Mouse (Mus musculus) lung, embryonic 16.5 days (tissue): Measurements from ENCODE around the gene Stox2. TPM values are rescaled to one million over a fixed set of nuclear protein-coding genes. Genes with fewer than 3 reads are reported as not detected.

Experiments used
- ATAC-seq: fragments of 200-750 bp; cut with Nextera tagmentation; 2 replicates; pipeline ENCODE4 v1.8.0; 2017; ENCODE audit warnings: low read depth, mild to moderate bottlenecking, moderate library complexity
- H3K27ac ChIP-seq: fragments of 300-500 bp; sonication (generic); 2 replicates; pipeline ENCODE4 v1.5.1; 2014; ENCODE audit warnings: mild to moderate bottlenecking, control low read depth, low read length
- H3K27me3 ChIP-seq: fragments of 300-500 bp; sonication (generic); 2 replicates; pipeline ENCODE4 v1.6.1; 2014; ENCODE audit warnings: low read depth, low read length, mixed read lengths; ENCODE audit not compliant: control insufficient read depth, insufficient read depth
- H3K36me3 ChIP-seq: fragments of 300-500 bp; sonication (generic); 2 replicates; pipeline ENCODE4 v1.6.1; 2014; ENCODE audit warnings: low read length; ENCODE audit not compliant: control insufficient read depth, insufficient read depth
- H3K4me1 ChIP-seq: fragments of 300-500 bp; sonication (generic); replicated peaks from 2 replicates; pipeline ENCODE4 v1.6.1; 2014; ENCODE audit warnings: low read length, mixed read lengths; ENCODE audit not compliant: control insufficient read depth, insufficient read depth
- H3K4me2 ChIP-seq: fragments of 300-500 bp; sonication (generic); 2 replicates; pipeline ENCODE4 v1.6.1; 2014; ENCODE audit warnings: low read depth, low read length, control low read depth
- H3K4me3 ChIP-seq: fragments of 300-500 bp; sonication (generic); 2 replicates; pipeline ENCODE4 v1.5.1; 2014; ENCODE audit warnings: mild to moderate bottlenecking, low read length, control low read depth
- H3K9ac ChIP-seq: fragments of 300-500 bp; sonication (generic); 2 replicates; pipeline ENCODE4 v1.6.1; 2014; ENCODE audit warnings: low read length, control low read depth
- H3K9me3 ChIP-seq: fragments of 300-500 bp; sonication (generic); 2 replicates; pipeline ENCODE4 v1.6.1; 2016; ENCODE audit warnings: low read length; ENCODE audit not compliant: control insufficient read depth
- WGBS: fragments of 180-500 bp; shearing (Covaris S2); extraction: QIAGEN DNeasy Blood & Tissue Kit; methylation state at CpG from one replicate; pipeline ENCODE4 v1.1.7; 2014; 5-methylcytosine and 5-hydroxymethylcytosine counted together
- polyA plus RNA-seq: library from polyadenylated mRNA; unstranded; fragments of >200 nt; fragmentation: Nextera tagmentation; extraction: Ambion mirVana; gene quantifications from 2 replicates; pipeline ENCODE4 v1.2.1, GENCODE M21; 2015

The Stox2 gene
- polyA plus RNA-seq, 1 experiment from 2014 or later = 11.6 TPM

DNA sequence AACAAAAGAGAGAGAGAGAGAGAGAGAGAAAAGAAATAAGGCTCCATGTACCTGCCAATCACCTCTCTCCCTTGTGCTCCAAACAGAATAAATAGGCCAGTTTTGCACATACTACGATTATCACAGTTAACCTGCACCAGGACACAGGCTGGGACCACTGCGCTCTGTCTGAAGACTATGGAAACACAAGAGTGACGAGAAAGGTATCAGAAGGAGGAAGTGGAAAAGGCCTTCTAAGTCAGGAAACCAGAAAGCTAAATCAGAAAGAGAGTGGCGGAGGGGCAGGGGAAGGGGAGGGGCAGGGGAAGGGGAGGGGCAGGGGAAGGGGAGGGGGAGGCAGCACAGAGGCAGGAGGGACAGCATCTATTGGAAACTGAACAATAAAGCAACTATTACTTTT, 195.3 kb downstream of the Stox2 start:
- Histone ChIP-seq H3K36me3 (no peaks in the 10 kb centered on the region), H3K9ac (no peak overlapping the region), H3K4me2 (no peak overlapping the region), H3K4me1 (no peaks in the 10 kb centered on the region), H3K4me3 (no peak overlapping the region), H3K27me3 (no peaks in the 10 kb centered on the region), H3K9me3 (no peaks in the 10 kb centered on the region), H3K27ac (no peak overlapping the region)
- no peak for ATAC-seq
- WGBS = 58% methylated on average over 4 of the region's 4 CpGs

DNA sequence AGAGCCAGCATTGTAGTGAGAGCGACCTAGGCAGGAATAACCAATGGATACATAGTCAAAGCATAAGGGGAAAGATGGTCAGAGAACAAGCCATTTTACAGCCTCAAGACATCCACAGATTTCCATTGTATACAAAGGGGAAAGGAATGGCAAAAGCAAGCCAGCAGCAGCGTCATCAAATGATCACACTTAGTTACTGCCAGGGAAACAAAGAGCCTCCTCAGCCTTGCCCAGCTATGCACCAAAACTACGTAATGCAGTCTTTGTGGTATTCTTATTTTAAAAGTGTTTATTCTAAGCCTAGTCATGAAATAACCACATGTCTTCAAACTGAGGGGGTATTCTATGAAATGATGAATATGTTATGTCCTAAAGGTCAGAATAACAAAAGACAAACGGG, 201.0 kb downstream of the Stox2 start:
- H3K4me2 ChIP-seq = no peak overlapping the region
- H3K27me3 ChIP-seq = no peaks in the 10 kb centered on the region
- H3K4me3 ChIP-seq = no peak overlapping the region
- H3K9ac ChIP-seq = no peak overlapping the region
- peaks cover 27% of the 10 kb centered on the region for H3K4me1 ChIP-seq
- ATAC-seq = peak; percentile 44
- H3K36me3 ChIP-seq = no peaks in the 10 kb centered on the region
- peak overlapping the region; percentile 56 for H3K27ac ChIP-seq
- 51% methylated on average over 4 of the region's 4 CpGs for WGBS
- H3K9me3 ChIP-seq = no peaks in the 10 kb centered on the region

DNA sequence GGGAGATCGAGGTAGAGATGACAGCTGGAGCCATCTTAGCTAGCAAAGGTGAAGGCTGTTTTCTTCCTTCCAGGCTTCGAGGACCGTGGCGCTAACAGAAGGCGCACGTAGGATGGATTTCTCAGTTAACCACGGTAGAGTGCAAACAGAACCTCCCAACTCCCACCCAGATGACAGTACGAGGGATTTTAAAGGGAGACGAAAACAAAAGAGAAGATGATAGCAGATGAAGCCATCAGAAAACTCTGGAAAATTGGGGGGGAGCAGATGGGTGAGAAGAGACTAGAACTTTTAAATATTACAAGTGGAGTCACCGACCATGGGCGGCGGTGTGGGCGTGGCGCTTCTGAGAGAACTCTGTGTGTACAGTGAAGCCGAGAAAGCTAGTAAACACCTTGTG, 202.0 kb downstream of the Stox2 start:
- Histone ChIP-seq H3K9me3 (no peaks in the 10 kb centered on the region), H3K27ac (peak overlapping the region; percentile 56; the same call in 1 of the 2 replicates), H3K9ac (no peak overlapping the region), H3K27me3 (no peaks in the 10 kb centered on the region), H3K4me3 (no peak overlapping the region), H3K4me2 (no peak overlapping the region), H3K36me3 (no peaks in the 10 kb centered on the region), H3K4me1 (peaks cover 31% of the 10 kb centered on the region)
- ATAC-seq = no peak
- WGBS = 86% methylated on average over 15 of the region's 15 CpGs

DNA sequence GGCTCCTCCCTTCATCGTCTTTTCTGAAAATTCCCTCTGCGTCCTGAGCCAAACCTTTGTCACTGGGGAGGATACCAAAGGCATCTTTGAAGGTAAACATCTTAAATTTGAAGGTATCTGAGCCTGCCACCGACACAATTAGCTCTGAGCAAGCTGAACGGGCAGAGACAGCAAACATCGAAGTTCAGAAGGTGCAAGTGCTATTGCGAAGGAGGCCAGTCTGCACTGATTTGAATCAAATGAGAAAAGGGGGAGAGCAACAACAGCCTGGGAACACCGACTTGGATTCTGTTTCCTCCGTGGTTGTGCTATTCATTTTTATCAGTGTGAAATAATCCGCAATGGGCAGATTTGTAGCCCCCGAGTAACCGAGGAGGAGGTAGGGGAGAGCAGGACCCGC, 202.5 kb downstream of the Stox2 start:
- Histone ChIP-seq H3K4me3 (no peak overlapping the region), H3K9me3 (no peaks in the 10 kb centered on the region), H3K27ac (peak overlapping the region; percentile 92), H3K36me3 (no peaks in the 10 kb centered on the region), H3K9ac (no peak overlapping the region), H3K4me1 (peaks cover 31% of the 10 kb centered on the region), H3K27me3 (no peaks in the 10 kb centered on the region), H3K4me2 (peak overlapping the region; percentile 57)
- WGBS = 52% methylated on average over 12 of the region's 12 CpGs
- no peak for ATAC-seq

DNA sequence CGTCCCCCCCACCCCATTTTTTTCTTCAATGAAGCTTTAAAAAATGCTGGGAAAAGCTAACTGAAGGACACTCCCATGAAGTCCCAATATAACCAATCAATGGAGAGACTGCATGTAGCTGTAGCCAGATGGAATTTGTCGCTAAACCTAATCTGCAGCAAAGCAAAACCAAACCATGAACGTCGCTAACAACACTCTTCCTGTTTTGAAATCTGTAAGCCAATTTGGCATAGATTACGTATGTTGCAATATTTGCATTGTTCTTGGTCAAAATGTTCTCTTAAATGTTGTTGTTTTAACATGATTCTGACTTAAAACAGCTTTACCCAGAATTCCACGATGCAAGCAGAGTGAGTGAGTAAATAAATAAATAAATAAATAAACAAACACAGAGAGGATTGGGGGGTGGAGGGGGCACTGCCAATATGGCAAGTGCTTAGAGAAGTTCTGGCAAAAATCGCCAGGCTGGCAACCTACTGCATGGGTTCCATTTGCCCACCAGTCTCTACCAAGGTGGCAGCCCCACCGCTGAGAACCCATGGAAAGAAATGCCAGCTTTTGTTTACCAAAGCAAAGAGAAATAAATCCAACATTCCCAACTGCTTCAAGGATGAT, 203.0 kb downstream of the Stox2 start:
- Histone ChIP-seq H3K9me3 (no peaks in the 10 kb centered on the region), H3K27ac (peak overlapping the region; percentile 92), H3K4me2 (peak overlapping the region; percentile 57), H3K9ac (peak overlapping the region; percentile 45; the same call in 1 of the 2 replicates), H3K4me3 (peak overlapping the region; percentile 38), H3K36me3 (no peaks in the 10 kb centered on the region), H3K4me1 (peaks cover 31% of the 10 kb centered on the region), H3K27me3 (no peaks in the 10 kb centered on the region)
- WGBS = 35% methylated on average over 8 of the region's 8 CpGs
- ATAC-seq = peak; percentile 89

DNA sequence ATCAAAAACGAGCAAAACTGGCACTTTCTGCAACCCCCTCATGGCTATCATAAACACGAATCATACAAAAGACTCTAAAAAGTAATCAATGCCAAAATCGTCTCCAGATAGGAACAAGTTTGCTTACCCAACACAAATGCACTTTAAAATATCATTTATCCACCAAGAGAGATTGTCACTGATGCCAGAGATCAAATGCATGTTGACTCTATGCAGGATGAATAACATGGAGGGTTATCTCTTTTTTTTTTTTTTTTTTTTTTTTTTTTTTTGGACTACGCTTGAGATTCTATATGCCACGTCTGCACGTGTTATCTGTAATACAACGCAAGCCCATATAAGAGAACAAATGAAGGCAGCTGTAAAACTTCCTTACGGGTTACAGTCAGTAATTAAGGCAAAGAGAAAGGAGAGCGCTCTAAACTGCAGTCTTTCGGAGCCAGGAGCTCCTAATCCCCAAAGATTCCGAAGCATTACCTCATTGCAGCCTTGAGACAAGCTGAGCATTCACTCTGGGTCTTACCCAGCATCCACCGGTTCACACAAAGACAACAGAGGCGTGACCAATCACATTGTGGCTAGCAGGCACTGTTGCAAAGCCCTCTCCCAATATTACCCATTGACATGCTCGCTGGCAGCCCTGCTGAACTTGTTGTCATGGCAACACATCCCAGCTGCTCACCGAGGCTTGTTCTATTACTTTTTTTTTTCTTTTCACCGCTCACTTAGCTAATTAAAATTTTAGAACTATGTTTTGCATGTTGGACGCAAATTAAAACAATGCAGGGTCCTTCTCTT, 203.8 kb downstream of the Stox2 start:
- ATAC-seq = peak; percentile 86
- WGBS = 21% methylated on average over 17 of the region's 17 CpGs
- H3K9ac ChIP-seq = peak overlapping the region; percentile 45; the same call in 1 of the 2 replicates

DNA sequence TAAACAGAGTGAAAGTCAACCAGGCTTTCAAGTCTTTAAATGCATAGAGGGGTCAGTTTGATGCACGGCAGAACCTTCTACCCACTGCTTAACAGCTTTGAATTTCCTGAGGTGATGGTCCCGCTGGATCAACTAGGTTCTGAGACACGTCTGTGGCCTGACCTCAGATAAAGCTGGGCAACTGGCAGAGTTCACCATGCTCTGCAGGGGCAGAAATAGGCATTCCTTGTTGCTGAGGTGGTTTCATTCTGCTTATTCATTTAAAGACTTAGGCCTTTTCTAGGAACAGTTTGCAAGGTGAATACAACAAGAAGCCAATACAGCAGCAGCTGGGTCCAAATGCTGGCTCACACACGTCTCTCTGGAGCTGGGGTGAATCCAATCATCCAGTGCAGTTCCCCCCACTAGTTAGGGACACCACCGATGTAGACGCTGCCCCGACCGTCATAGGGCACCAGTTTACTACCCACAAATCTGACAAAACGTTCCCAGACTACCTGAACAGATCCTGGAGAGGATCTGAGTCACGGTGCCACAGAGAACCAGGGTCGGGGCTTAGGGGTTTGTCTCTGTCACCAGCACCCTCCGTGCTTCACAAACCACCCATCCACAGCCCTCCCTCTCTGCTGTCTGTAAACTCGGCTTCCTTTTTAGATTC, 204.6 kb downstream of the Stox2 start:
- H3K9ac ChIP-seq = peak overlapping the region; percentile 12
- 72% methylated on average over 13 of the region's 13 CpGs for WGBS
- H3K4me2 ChIP-seq = peak overlapping the region; percentile 57
- no peaks in the 10 kb centered on the region for H3K36me3 ChIP-seq
- peaks cover 31% of the 10 kb centered on the region for H3K4me1 ChIP-seq
- H3K27ac ChIP-seq = peak overlapping the region; percentile 82; the same call in 1 of the 2 replicates
- no peak for ATAC-seq
- peak overlapping the region; percentile 38; the same call in 1 of the 2 replicates for H3K4me3 ChIP-seq
- no peaks in the 10 kb centered on the region for H3K9me3 ChIP-seq
- no peaks in the 10 kb centered on the region for H3K27me3 ChIP-seq

More for the DNA sequence above, 203.8 kb downstream of the Stox2 start:
- Histone ChIP-seq H3K4me1 (peaks cover 31% of the 10 kb centered on the region), H3K27me3 (no peaks in the 10 kb centered on the region), H3K9me3 (no peaks in the 10 kb centered on the region), H3K4me3 (peak overlapping the region; percentile 38), H3K36me3 (no peaks in the 10 kb centered on the region), H3K27ac (peak overlapping the region; percentile 82), H3K4me2 (peak overlapping the region; percentile 57)

DNA sequence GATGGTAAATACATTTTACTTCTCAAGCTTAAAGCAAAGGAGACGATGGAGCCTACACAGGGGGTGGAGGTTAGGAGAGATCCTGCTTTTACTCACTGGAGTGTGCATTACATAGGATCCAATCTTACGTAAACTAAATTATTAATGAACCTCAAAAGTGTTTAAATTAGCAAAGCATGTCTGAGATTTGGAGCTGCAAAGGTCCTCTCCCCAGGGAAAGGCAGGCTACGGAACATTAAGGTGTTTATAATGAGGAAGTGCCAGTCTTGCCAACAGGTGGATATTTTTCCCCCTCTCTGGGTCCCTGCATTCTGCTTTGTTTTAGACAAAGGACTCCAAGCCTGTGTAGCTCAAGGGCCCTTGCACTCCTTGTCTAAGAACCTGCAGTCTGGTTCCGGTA, 205.3 kb downstream of the Stox2 start:
- 80% methylated on average over 4 of the region's 4 CpGs for WGBS
- Histone ChIP-seq H3K9ac (no peak overlapping the region), H3K9me3 (no peaks in the 10 kb centered on the region), H3K4me3 (no peak overlapping the region), H3K27me3 (no peaks in the 10 kb centered on the region), H3K27ac (no peak overlapping the region), H3K4me1 (peaks cover 31% of the 10 kb centered on the region), H3K36me3 (no peaks in the 10 kb centered on the region), H3K4me2 (peak overlapping the region; percentile 16; the same call in 1 of the 2 replicates)
- ATAC-seq = no peak

DNA sequence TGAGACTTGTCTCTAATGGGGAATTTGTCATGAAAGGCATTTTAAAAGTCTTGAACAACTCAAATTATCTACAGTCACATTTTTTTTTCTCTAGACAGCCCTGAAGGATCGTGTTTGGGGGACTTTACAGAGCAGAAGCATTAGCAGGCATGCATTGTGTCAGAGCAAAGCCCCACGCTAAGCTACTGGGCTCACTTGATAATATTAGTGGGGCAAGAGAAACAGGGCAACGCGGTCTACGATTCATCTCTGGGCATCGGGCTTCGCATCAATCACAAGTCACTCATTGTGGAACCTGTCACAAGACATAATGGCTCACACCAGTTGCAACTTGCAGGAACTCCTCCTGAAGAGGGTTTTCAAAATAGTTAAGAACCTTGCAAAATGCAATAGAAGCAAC, 205.9 kb downstream of the Stox2 start:
- H3K4me3 ChIP-seq = no peak overlapping the region
- no peaks in the 10 kb centered on the region for H3K36me3 ChIP-seq
- 41% methylated on average over 7 of the region's 7 CpGs for WGBS
- H3K4me1 ChIP-seq = peaks cover 31% of the 10 kb centered on the region
- H3K4me2 ChIP-seq = peak overlapping the region; percentile 22
- H3K9me3 ChIP-seq = no peaks in the 10 kb centered on the region
- H3K9ac ChIP-seq = no peak overlapping the region
- no peaks in the 10 kb centered on the region for H3K27me3 ChIP-seq
- ATAC-seq = no peak; the same call in 1 of the 2 replicates
- no peak overlapping the region; the same call in 1 of the 2 replicates for H3K27ac ChIP-seq
